ENCODE assay signal across 17 mouse cellular contexts in genomic region chr8:110663015-110663742, GRCm38 (mm10). TPM values are rescaled to one million over a fixed set of nuclear protein-coding genes. Genes with fewer than 3 reads are reported as not detected.
DNase-seq lines count a peak whose midpoint lies in the region; ATAC-seq and TF ChIP-seq lines count a peak whose summit lies in the region.
"Had no signal": no experiment of that assay in that cellular context is flagged by ENCODE, and none has a peak within 500 bp of the region (broad histone marks: within the 10 kb centered on the region; RNA-seq: fewer than 3 reads in every experiment).

No protein-coding gene starts in this region.

- H3K9me3 ChIP-seq in forebrain, embryonic 15.5 days = no peaks in the 10 kb centered on the region
- no peaks in the 10 kb centered on the region for H3K9me3 ChIP-seq in midbrain, postnatal 0 days (ENCODE audit: low read length)
- no peaks in the 10 kb centered on the region for H3K9me3 ChIP-seq in intestine, postnatal 0 days (ENCODE audit: control insufficient read depth)
- H3K9me3 ChIP-seq: embryonic facial prominence, embryonic 15.5 days; heart, embryonic 13.5 days; limb, embryonic 10.5 days; liver, embryonic 15.5 days; neural tube, embryonic 12.5 days; stomach, embryonic 15.5 days had no signal

- H3K4me1 ChIP-seq in forebrain, embryonic 15.5 days = peaks cover 27% of the 10 kb centered on the region
- peaks cover 10% of the 10 kb centered on the region; the same call in 1 of the 2 replicates for H3K4me1 ChIP-seq in midbrain, postnatal 0 days (ENCODE audit: insufficient read depth, low read length)
- H3K4me1 ChIP-seq in intestine, postnatal 0 days (replicated peaks; ENCODE audit: control insufficient read depth, insufficient read depth, low read length) = no peaks in the 10 kb centered on the region

- peak overlapping the region; percentile 92 for H3K27ac ChIP-seq in forebrain, embryonic 15.5 days (replicated peaks)
- peak overlapping the region; percentile 84 for H3K27ac ChIP-seq in midbrain, postnatal 0 days (ENCODE audit: low read depth, low read length)
- no peak overlapping the region for H3K27ac ChIP-seq in intestine, postnatal 0 days (ENCODE audit: low read depth, low read length)
- H3K27ac ChIP-seq: heart, embryonic 13.5 days; liver, embryonic 15.5 days; macrophage; neural tube, embryonic 12.5 days; stomach, embryonic 15.5 days had no signal

- no peaks in the 10 kb centered on the region for H3K27me3 ChIP-seq in forebrain, embryonic 15.5 days
- no peaks in the 10 kb centered on the region for H3K27me3 ChIP-seq in midbrain, postnatal 0 days (ENCODE audit: insufficient read depth, low read length)
- H3K27me3 ChIP-seq in intestine, postnatal 0 days (replicated peaks; ENCODE audit: control insufficient read depth, insufficient read depth, low read length) = no peaks in the 10 kb centered on the region
- H3K27me3 ChIP-seq: embryonic facial prominence, embryonic 15.5 days; heart, embryonic 13.5 days; liver, embryonic 15.5 days; neural tube, embryonic 12.5 days; stomach, embryonic 15.5 days had no signal

- H3K36me3 ChIP-seq in forebrain, embryonic 15.5 days = peaks cover 8% of the 10 kb centered on the region; the same call in 1 of the 2 replicates
- H3K36me3 ChIP-seq in midbrain, postnatal 0 days (ENCODE audit: insufficient read depth, low read length) = peaks cover 7% of the 10 kb centered on the region
- peaks cover 9% of the 10 kb centered on the region; the same call in 1 of the 2 replicates for H3K36me3 ChIP-seq in intestine, postnatal 0 days (ENCODE audit: control insufficient read depth, insufficient read depth)

- WGBS in forebrain, embryonic 15.5 days = 63% methylated on average over 6 of the region's 6 CpGs
- WGBS in midbrain, postnatal 0 days = 65% methylated on average over 6 of the region's 6 CpGs
- 87% methylated on average over 6 of the region's 6 CpGs for WGBS in intestine, postnatal 0 days

- no peak overlapping the region for H3K4me3 ChIP-seq in forebrain, embryonic 15.5 days
- no peak overlapping the region for H3K4me3 ChIP-seq in midbrain, postnatal 0 days (ENCODE audit: low read depth, low read length)
- H3K4me3 ChIP-seq in intestine, postnatal 0 days (ENCODE audit: low read depth, low read length) = no peak overlapping the region
- H3K4me3 ChIP-seq: embryonic facial prominence, embryonic 15.5 days; heart, embryonic 13.5 days; limb, embryonic 10.5 days; liver, embryonic 15.5 days; neural tube, embryonic 12.5 days; stomach, embryonic 15.5 days had no signal

- H3K4me2 ChIP-seq in forebrain, embryonic 15.5 days (replicated peaks) = no peak overlapping the region
- no peak overlapping the region for H3K4me2 ChIP-seq in midbrain, postnatal 0 days (ENCODE audit: low read depth, low read length, poor library complexity, severe bottlenecking)
- H3K4me2 ChIP-seq in intestine, postnatal 0 days (replicated peaks; ENCODE audit: low read depth) = no peak overlapping the region
- H3K4me2 ChIP-seq: embryonic facial prominence, embryonic 15.5 days; heart, embryonic 13.5 days; liver, embryonic 15.5 days; neural tube, embryonic 12.5 days; stomach, embryonic 15.5 days had no signal

- TF ChIP-seq CTCF in midbrain, postnatal 0 days (IDR thresholded peaks at IDR 0.05) = no peak
- TF ChIP-seq CTCF in intestine, postnatal 0 days (IDR thresholded peaks at IDR 0.05; ENCODE audit: low read depth) = no peak

- H3K9ac ChIP-seq in forebrain, embryonic 15.5 days (replicated peaks) = no peak overlapping the region
- H3K9ac ChIP-seq in midbrain, postnatal 0 days (replicated peaks; ENCODE audit: low read length, poor library complexity, severe bottlenecking) = no peak overlapping the region
- H3K9ac ChIP-seq in intestine, postnatal 0 days (ENCODE audit: low read depth, low read length) = no peak overlapping the region
- H3K9ac ChIP-seq: embryonic facial prominence, embryonic 15.5 days; heart, embryonic 13.5 days; liver, embryonic 15.5 days; neural tube, embryonic 12.5 days; stomach, embryonic 15.5 days had no signal

- intact Hi-C loops in left cerebral cortex, postnatal 4 days (cut with DNase I) = loop anchor here (5.0 kb wide), 1 partner anchor 59 kb away; the partner anchor contains the start of gene Mtss1l
- intact Hi-C loops in left cerebral cortex, postnatal 25 days (cut with DNase I) = no loop called here

- ATAC-seq in forebrain, embryonic 15.5 days (replicated peaks) = no peak
- 0 out of 2 replicates have a peak, but pooled peaks have one; percentile 20 for ATAC-seq in midbrain, postnatal 0 days (ENCODE audit: low FRiP score)
- no peak for ATAC-seq in CD4-positive, CD25-positive, alpha-beta regulatory T cell, adult 4 months
- no peak for ATAC-seq in intestine, postnatal 0 days

- DNase-seq in left cerebral cortex, postnatal 4 days = peak; percentile 65
- DNase-seq in left cerebral cortex, postnatal 25 days (ENCODE audit: low spot score in 2 of 2) = no peak
- DNase-seq in cerebellum, postnatal 25 days = peak; percentile 57 to 60
- DNase-seq in midbrain, postnatal 0 days (ENCODE audit: low spot score) = peak; percentile 61
- DNase-seq: adrenal gland, postnatal 14 days; gastrocnemius, postnatal 14 days; right cerebral cortex, postnatal 4 days had no signal

RNA-seq across cellular contexts. Expression of gene Vac14, which starts 44.8 kb away (rescaled TPM):
- total RNA-seq in left cerebral cortex, postnatal 4 days (2021) = 10 to 100 TPM; 47.3 to 49.0 TPM
- 10 to 100 TPM; 21.0 to 23.4 TPM for total RNA-seq in left cerebral cortex, postnatal 25 days (2021)
- 27.9 and 29.1 TPM in 2 replicates for polyA plus RNA-seq in forebrain, embryonic 15.5 days (2015; fragmentation: Nextera tagmentation; extraction: Ambion mirVana)
- 44.9 and 45.9 TPM in 2 replicates for total RNA-seq in midbrain, postnatal 0 days (2014; rRNA removed)
- 26.7 and 27.2 TPM in 2 replicates for polyA plus RNA-seq in midbrain, postnatal 0 days (2015; fragmentation: Nextera tagmentation; extraction: Ambion mirVana)
- 1 to 10 TPM; 4.1 to 7.0 TPM for polyA plus RNA-seq in CD4-positive, CD25-positive, alpha-beta regulatory T cell, adult 4 months (2017; shearing (Covaris generic))
- 14.4 and 14.8 TPM in 2 replicates for polyA plus RNA-seq in intestine, postnatal 0 days (2015; fragmentation: Nextera tagmentation; extraction: Ambion mirVana)

RNA-seq across cellular contexts. Expression of gene Mtss1l, which starts 58.1 kb away (rescaled TPM):
- total RNA-seq in left cerebral cortex, postnatal 4 days (2021) = 100 to 1,000 TPM; 315 to 327 TPM
- total RNA-seq in left cerebral cortex, postnatal 25 days (2021) = 100 to 1,000 TPM; 195 to 204 TPM
- 22.5 and 32.2 TPM in 2 replicates for polyA plus RNA-seq in forebrain, embryonic 15.5 days (2015; fragmentation: Nextera tagmentation; extraction: Ambion mirVana)
- 90.5 and 101 TPM in 2 replicates for total RNA-seq in midbrain, postnatal 0 days (2014; rRNA removed)
- polyA plus RNA-seq in midbrain, postnatal 0 days (2015; fragmentation: Nextera tagmentation; extraction: Ambion mirVana) = 35.2 and 37.7 TPM in 2 replicates
- polyA plus RNA-seq in CD4-positive, CD25-positive, alpha-beta regulatory T cell, adult 4 months (2017; shearing (Covaris generic)) = not detected
- polyA plus RNA-seq in intestine, postnatal 0 days (2015; fragmentation: Nextera tagmentation; extraction: Ambion mirVana) = 4.2 and 4.4 TPM in 2 replicates

Comparison
In these comparisons a context has a peak if more than half of its experiments do, and no peak if none do; other contexts are left out.
1. DNase-seq: peak in left cerebral cortex, postnatal 4 days (single experiment), cerebellum, postnatal 25 days (2 of 2) and midbrain, postnatal 0 days (single experiment); none in left cerebral cortex, postnatal 25 days (0 of 2).